Mouse (Mus musculus): Measurements from ENCODE around the gene Prps2. TPM values are rescaled to one million over a fixed set of nuclear protein-coding genes. Genes with fewer than 3 reads are reported as not detected.

Prps2 gene
- total and polyA plus RNA-seq, 3 experiments: 43.9 to 74.3 (median 73.1) TPM

DNA sequence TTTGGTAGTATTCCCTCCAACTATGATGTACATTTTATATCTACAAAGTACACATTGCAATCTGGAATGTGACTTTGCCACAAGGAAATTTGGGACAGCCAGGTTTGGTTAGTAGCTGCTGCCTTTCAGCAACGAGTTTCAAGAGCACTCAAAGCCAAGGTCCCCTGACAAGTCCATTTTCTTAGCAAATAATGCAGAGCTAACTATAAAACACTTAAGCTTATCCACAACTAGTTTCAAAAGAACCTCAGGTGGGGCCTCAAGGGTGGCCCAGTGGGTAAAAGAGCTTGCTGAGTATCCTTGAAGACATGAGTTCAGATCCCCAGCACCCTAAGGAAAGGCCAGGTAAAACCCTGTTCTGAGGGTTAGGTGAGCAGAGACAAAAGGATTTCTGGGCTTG, 4.1 kb upstream of the Prps2 start:
- no peak overlapping the region for H3K9ac ChIP-seq (ENCODE audit: insufficient read depth, low read depth)
- H3K36me3 ChIP-seq (replicated peaks in 1 of 2; ENCODE audit: control insufficient read depth in 1 of 2, insufficient read depth in 1 of 2, low read length in 1 of 2): no peaks in the 10 kb centered on the region
- DNase-seq (ENCODE audit: extremely low read depth): no peak
- no peaks in the 10 kb centered on the region for H3K27me3 ChIP-seq (replicated peaks)
- H3K27ac ChIP-seq (ENCODE audit: insufficient read depth, low read depth): no peak overlapping the region
- dilution Hi-C loops (cut with MboI; ENCODE audit: extremely low pct_ligation_motif_present, extremely low pct_unique_long_range_greater_than_20kb, low sequenced_read_pairs): no loop called here
- H3K79me2 ChIP-seq (replicated peaks; ENCODE audit: control insufficient read depth, extremely low read depth, insufficient read depth, poor library complexity, severe bottlenecking): 0 out of 2 replicates have a peak, but pooled peaks cover 3% of the 10 kb centered on the region
- in situ Hi-C loops (cut with MboI; ENCODE audit: low pct_ligation_motif_present, low pct_unique_long_range_greater_than_20kb, low sequenced_read_pairs): no loop called here
- no peaks in the 10 kb centered on the region for H3K4me1 ChIP-seq (ENCODE audit: control insufficient read depth in 1 of 2, insufficient read depth in 2 of 2)
- TF ChIP-seq ZC3H11A (IDR thresholded peaks at IDR 0.05; ENCODE audit: low read depth, low read length) (no peak), ZNF384 (IDR thresholded peaks at IDR 0.05; ENCODE audit: low read depth, low read length) (no peak), IRF4 (IDR thresholded peaks at IDR 0.05; ENCODE audit: low read depth, low read length) (no peak), ZKSCAN1 (IDR thresholded peaks at IDR 0.05; ENCODE audit: borderline replicate concordance, low read depth, low read length) (no peak), POLR2AphosphoS2 (IDR thresholded peaks at IDR 0.05; ENCODE audit: low read depth, low read length) (no peak), HCFC1 (IDR thresholded peaks at IDR 0.05; ENCODE audit: low read depth, low read length) (no peak), ZMIZ1 (IDR thresholded peaks at IDR 0.05; ENCODE audit: low read depth, low read length) (no peak), POLR2A (IDR thresholded peaks at IDR 0.05; ENCODE audit: low read depth, low read length) (no peak)
- H3K4me2 ChIP-seq (ENCODE audit: insufficient read depth, low read depth, poor library complexity, severe bottlenecking): no peak overlapping the region
- no peak overlapping the region for H3K4me3 ChIP-seq (replicated peaks in 1 of 3; ENCODE audit: low read depth in 2 of 3, low read length in 2 of 3, poor library complexity in 1 of 3)
- no peaks in the 10 kb centered on the region for H3K9me3 ChIP-seq (replicated peaks; ENCODE audit: low read length)

GRCm38 (mm10) chrX:167382854-167383186, 271 bp upstream of the Prps2 start:
- peaks cover 11% of the 10 kb centered on the region for H3K79me2 ChIP-seq (replicated peaks; ENCODE audit: control insufficient read depth, extremely low read depth, insufficient read depth, poor library complexity, severe bottlenecking)
- no peak overlapping the region for H3K9ac ChIP-seq (ENCODE audit: insufficient read depth, low read depth)
- H3K27me3 ChIP-seq (replicated peaks): no peaks in the 10 kb centered on the region
- H3K4me3 ChIP-seq (replicated peaks in 1 of 3; ENCODE audit: low read depth in 2 of 3, low read length in 2 of 3, poor library complexity in 1 of 3): peak overlapping the region; percentile 67 to 97 (median 68)
- peak overlapping the region; percentile 47 for H3K4me2 ChIP-seq (ENCODE audit: insufficient read depth, low read depth, poor library complexity, severe bottlenecking)
- H3K9me3 ChIP-seq (replicated peaks; ENCODE audit: low read length): no peaks in the 10 kb centered on the region
- H3K4me1 ChIP-seq (ENCODE audit: control insufficient read depth in 1 of 2, insufficient read depth in 2 of 2): peaks cover 0 to 24% of the 10 kb centered on the region in 2 experiments; a peak in 2 of 4 replicates
- dilution Hi-C loops (cut with MboI; ENCODE audit: extremely low pct_ligation_motif_present, extremely low pct_unique_long_range_greater_than_20kb, low sequenced_read_pairs) (no loop called here), in situ Hi-C loops (cut with MboI; ENCODE audit: low pct_ligation_motif_present, low pct_unique_long_range_greater_than_20kb, low sequenced_read_pairs) (no loop called here)
- peaks cover 0 to under 1% of the 10 kb centered on the region in 2 experiments for H3K36me3 ChIP-seq (replicated peaks in 1 of 2; ENCODE audit: control insufficient read depth in 1 of 2, insufficient read depth in 1 of 2, low read length in 1 of 2)
- no peak for DNase-seq (ENCODE audit: extremely low read depth)
- no peak overlapping the region for H3K27ac ChIP-seq (ENCODE audit: insufficient read depth, low read depth)
- TF ChIP-seq ZMIZ1 (IDR thresholded peaks at IDR 0.05; ENCODE audit: low read depth, low read length) (no peak), JUND (conservative IDR thresholded peaks at IDR 0.05; ENCODE audit: low read depth, low read length) (no peak), GABPA (IDR thresholded peaks at IDR 0.05; ENCODE audit: insufficient replicate concordance, low read depth, low read length) (no peak), POLR2AphosphoS2 (IDR thresholded peaks at IDR 0.05; ENCODE audit: low read depth, low read length) (no peak), RAD21 (IDR thresholded peaks at IDR 0.05; ENCODE audit: low read depth, low read length) (no peak), MXI1 (IDR thresholded peaks at IDR 0.05; ENCODE audit: low read depth, low read length) (no peak), PAX5 (IDR thresholded peaks at IDR 0.05; ENCODE audit: low read length) (no peak), TCF12 (IDR thresholded peaks at IDR 0.05; ENCODE audit: low read depth, low read length) (no peak), POLR2A (IDR thresholded peaks at IDR 0.05; ENCODE audit: low read depth, low read length) (peak; percentile 38; the same call in 1 of the 2 replicates), IRF4 (IDR thresholded peaks at IDR 0.05; ENCODE audit: low read depth, low read length) (no peak; the same call in 1 of the 2 replicates), ZNF384 (IDR thresholded peaks at IDR 0.05; ENCODE audit: low read depth, low read length) (no peak), RCOR1 (conservative IDR thresholded peaks at IDR 0.05; ENCODE audit: low read depth, low read length) (no peak), ZC3H11A (IDR thresholded peaks at IDR 0.05; ENCODE audit: low read depth, low read length) (no peak), USF2 (conservative IDR thresholded peaks at IDR 0.05; ENCODE audit: low read depth, low read length) (no peak), SIN3A (IDR thresholded peaks at IDR 0.05; ENCODE audit: low read length) (no peak), ETS1 (conservative IDR thresholded peaks at IDR 0.05; ENCODE audit: low read depth, low read length) (no peak), MAX (IDR thresholded peaks at IDR 0.05; ENCODE audit: low read length) (peak; percentile 69), TBP (conservative IDR thresholded peaks at IDR 0.05; ENCODE audit: low read depth, low read length) (no peak), ZKSCAN1 (IDR thresholded peaks at IDR 0.05; ENCODE audit: borderline replicate concordance, low read depth, low read length) (no peak), CHD2 (IDR thresholded peaks at IDR 0.05; ENCODE audit: low read length) (no peak), MYC (IDR thresholded peaks at IDR 0.05; ENCODE audit: low read depth, low read length) (peak; percentile 56), KAT2A (IDR thresholded peaks at IDR 0.05; ENCODE audit: insufficient replicate concordance, low read length) (no peak), NELFE (IDR thresholded peaks at IDR 0.05; ENCODE audit: low read depth, low read length) (no peak), ELF1 (IDR thresholded peaks at IDR 0.05; ENCODE audit: low read depth, low read length) (peak; percentile 78), MAZ (IDR thresholded peaks at IDR 0.05; ENCODE audit: low read depth, low read length) (no peak), SMC3 (IDR thresholded peaks at IDR 0.05; ENCODE audit: low read depth, low read length) (no peak), E2F4 (IDR thresholded peaks at IDR 0.05; ENCODE audit: insufficient replicate concordance, low read depth, low read length) (no peak), HCFC1 (IDR thresholded peaks at IDR 0.05; ENCODE audit: low read depth, low read length) (no peak), JUN (IDR thresholded peaks at IDR 0.05; ENCODE audit: insufficient read depth, low read depth, low read length) (no peak), UBTF (IDR thresholded peaks at IDR 0.05; ENCODE audit: low read depth, low read length) (no peak)

Data from CH12.LX (cell line).